Mouse (Mus musculus): ENCODE measurements around the gene Gpam. TPM values are rescaled to one million over a fixed set of nuclear protein-coding genes. Genes with fewer than 3 reads are reported as not detected.

Gpam gene
- total and polyA plus RNA-seq, 3 experiments: 8.8 to 12.5 (median 12.3) TPM

DNA sequence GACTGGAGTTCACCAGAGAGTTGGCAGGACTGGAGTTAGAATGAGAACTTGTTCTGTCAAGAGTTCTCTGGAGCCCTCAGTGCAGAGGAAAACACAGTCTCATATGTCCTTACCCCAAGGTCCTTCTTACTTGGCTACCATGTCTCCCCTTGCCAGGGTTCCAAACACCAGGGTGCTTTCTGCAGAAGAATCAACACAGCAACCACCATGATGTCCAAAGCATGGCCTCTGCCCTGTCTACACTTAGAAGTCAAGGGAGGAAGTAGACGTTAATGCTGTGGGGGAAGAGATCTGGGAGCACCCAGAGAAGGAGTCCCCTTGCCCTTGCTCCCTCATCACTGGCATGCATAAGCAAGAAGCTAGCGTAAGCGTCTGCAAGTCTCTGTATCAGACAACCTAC is 9.0 kb downstream of the Gpam start:
- Histone ChIP-seq H3K27ac (ENCODE audit: insufficient read depth, low read depth) (no peak overlapping the region), H3K79me2 (replicated peaks; ENCODE audit: control insufficient read depth, extremely low read depth, insufficient read depth, poor library complexity, severe bottlenecking) (no peaks in the 10 kb centered on the region), H3K36me3 (replicated peaks in 1 of 2; ENCODE audit: control insufficient read depth in 1 of 2, insufficient read depth in 1 of 2, low read length in 1 of 2) (no peaks in the 10 kb centered on the region), H3K4me2 (ENCODE audit: insufficient read depth, low read depth, poor library complexity, severe bottlenecking) (no peak overlapping the region), H3K9ac (ENCODE audit: insufficient read depth, low read depth) (no peak overlapping the region), H3K4me3 (replicated peaks in 1 of 3; ENCODE audit: low read depth in 2 of 3, low read length in 2 of 3, poor library complexity in 1 of 3) (no peak overlapping the region), H3K9me3 (replicated peaks; ENCODE audit: low read length) (no peaks in the 10 kb centered on the region), H3K27me3 (replicated peaks) (no peaks in the 10 kb centered on the region), H3K4me1 (ENCODE audit: control insufficient read depth in 1 of 2, insufficient read depth in 2 of 2) (no peaks in the 10 kb centered on the region)
- dilution Hi-C loops (cut with MboI; ENCODE audit: extremely low pct_ligation_motif_present, extremely low pct_unique_long_range_greater_than_20kb, low sequenced_read_pairs): no loop called here
- TF ChIP-seq MEF2A (IDR thresholded peaks at IDR 0.05; ENCODE audit: borderline replicate concordance, low read depth, low read length) (no peak), MAZ (IDR thresholded peaks at IDR 0.05; ENCODE audit: low read depth, low read length) (no peak), GABPA (IDR thresholded peaks at IDR 0.05; ENCODE audit: insufficient replicate concordance, low read depth, low read length) (no peak), TCF12 (IDR thresholded peaks at IDR 0.05; ENCODE audit: low read depth, low read length) (no peak), ZKSCAN1 (IDR thresholded peaks at IDR 0.05; ENCODE audit: borderline replicate concordance, low read depth, low read length) (no peak), CTCF (conservative IDR thresholded peaks at IDR 0.05 in 1 of 2, IDR thresholded peaks at IDR 0.05 in 1 of 2; ENCODE audit: low read depth in 2 of 2, low read length in 2 of 2) (no peak), ZMIZ1 (IDR thresholded peaks at IDR 0.05; ENCODE audit: low read depth, low read length) (no peak), KAT2A (IDR thresholded peaks at IDR 0.05; ENCODE audit: insufficient replicate concordance, low read length) (no peak), USF2 (conservative IDR thresholded peaks at IDR 0.05; ENCODE audit: low read depth, low read length) (no peak), EP300 (IDR thresholded peaks at IDR 0.05; ENCODE audit: low read length) (no peak), CHD1 (IDR thresholded peaks at IDR 0.05; ENCODE audit: low read depth, low read length) (no peak), POLR2AphosphoS2 (IDR thresholded peaks at IDR 0.05; ENCODE audit: low read depth, low read length) (no peak), ETS1 (conservative IDR thresholded peaks at IDR 0.05; ENCODE audit: low read depth, low read length) (no peak), MAX (IDR thresholded peaks at IDR 0.05; ENCODE audit: low read length) (no peak), ZC3H11A (IDR thresholded peaks at IDR 0.05; ENCODE audit: low read depth, low read length) (no peak), SMC3 (IDR thresholded peaks at IDR 0.05; ENCODE audit: low read depth, low read length) (no peak), POLR2A (IDR thresholded peaks at IDR 0.05; ENCODE audit: low read depth, low read length) (no peak), PAX5 (IDR thresholded peaks at IDR 0.05; ENCODE audit: low read length) (no peak), SIN3A (IDR thresholded peaks at IDR 0.05; ENCODE audit: low read length) (no peak)
- in situ Hi-C loops (cut with MboI; ENCODE audit: low pct_ligation_motif_present, low pct_unique_long_range_greater_than_20kb, low sequenced_read_pairs): no loop called here
- DNase-seq (ENCODE audit: extremely low read depth): no peak

DNA sequence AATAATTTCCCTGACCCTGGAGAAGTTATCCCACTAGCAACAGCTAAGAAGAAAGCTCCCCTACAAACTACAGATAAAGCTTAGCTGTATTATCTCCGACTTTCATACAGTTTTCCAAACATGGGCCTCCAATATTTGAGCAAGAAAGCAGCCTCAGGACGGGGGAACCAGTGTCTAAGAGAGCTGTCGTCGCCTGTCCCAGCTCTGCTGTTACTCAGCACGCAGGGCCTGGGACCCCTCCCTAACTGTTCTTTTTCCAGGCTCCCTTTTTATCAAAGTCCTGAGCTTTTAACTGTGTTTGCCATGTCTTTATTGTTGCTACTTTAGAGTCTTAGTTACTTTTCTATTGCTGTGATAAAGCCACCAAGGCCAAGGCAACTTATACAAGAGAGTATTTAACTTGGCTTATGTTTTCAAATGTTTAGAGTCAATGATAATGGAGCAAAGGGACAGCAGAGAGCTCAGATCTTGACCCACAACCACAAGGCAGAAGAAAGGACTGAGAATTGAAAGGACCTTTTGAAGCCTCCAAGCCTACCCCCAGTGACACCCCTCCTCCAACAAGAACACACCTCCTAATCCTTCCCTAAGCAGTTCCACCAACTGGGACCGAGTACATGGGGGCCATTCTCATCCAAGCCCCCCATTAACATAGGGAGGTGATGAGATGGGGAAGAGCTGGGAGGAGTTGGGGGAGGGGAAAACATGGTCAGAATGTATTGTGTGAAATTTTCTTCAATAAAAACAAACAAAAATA is 9.8 kb downstream of the Gpam start:
- no peaks in the 10 kb centered on the region for H3K4me1 ChIP-seq (ENCODE audit: control insufficient read depth in 1 of 2, insufficient read depth in 2 of 2)
- H3K79me2 ChIP-seq (replicated peaks; ENCODE audit: control insufficient read depth, extremely low read depth, insufficient read depth, poor library complexity, severe bottlenecking): no peaks in the 10 kb centered on the region
- no peak for TF ChIP-seq HCFC1 (IDR thresholded peaks at IDR 0.05; ENCODE audit: low read depth, low read length)
- TF ChIP-seq MYC (IDR thresholded peaks at IDR 0.05; ENCODE audit: low read depth, low read length): no peak
- TF ChIP-seq IRF4 (IDR thresholded peaks at IDR 0.05; ENCODE audit: low read depth, low read length): no peak
- no peak for TF ChIP-seq MAX (IDR thresholded peaks at IDR 0.05; ENCODE audit: low read length)
- no peak for TF ChIP-seq POLR2A (IDR thresholded peaks at IDR 0.05; ENCODE audit: low read depth, low read length)
- no peak for TF ChIP-seq CTCF (conservative IDR thresholded peaks at IDR 0.05 in 1 of 2, IDR thresholded peaks at IDR 0.05 in 1 of 2; ENCODE audit: low read depth in 2 of 2, low read length in 2 of 2)
- TF ChIP-seq TBP (conservative IDR thresholded peaks at IDR 0.05; ENCODE audit: low read depth, low read length): no peak
- TF ChIP-seq USF1 (IDR thresholded peaks at IDR 0.05; ENCODE audit: low read depth, low read length): no peak
- no peak for TF ChIP-seq TCF12 (IDR thresholded peaks at IDR 0.05; ENCODE audit: low read depth, low read length)
- TF ChIP-seq ZNF384 (IDR thresholded peaks at IDR 0.05; ENCODE audit: low read depth, low read length): no peak
- no peak for TF ChIP-seq CHD1 (IDR thresholded peaks at IDR 0.05; ENCODE audit: low read depth, low read length)
- TF ChIP-seq KAT2A (IDR thresholded peaks at IDR 0.05; ENCODE audit: insufficient replicate concordance, low read length): no peak
- no peak for TF ChIP-seq E2F4 (IDR thresholded peaks at IDR 0.05; ENCODE audit: insufficient replicate concordance, low read depth, low read length)
- no peak for TF ChIP-seq ETS1 (conservative IDR thresholded peaks at IDR 0.05; ENCODE audit: low read depth, low read length)
- no peak for TF ChIP-seq SMC3 (IDR thresholded peaks at IDR 0.05; ENCODE audit: low read depth, low read length)
- no peak for TF ChIP-seq CHD2 (IDR thresholded peaks at IDR 0.05; ENCODE audit: low read length)
- TF ChIP-seq MAZ (IDR thresholded peaks at IDR 0.05; ENCODE audit: low read depth, low read length): no peak
- TF ChIP-seq NELFE (IDR thresholded peaks at IDR 0.05; ENCODE audit: low read depth, low read length): no peak
- no peak for TF ChIP-seq ZKSCAN1 (IDR thresholded peaks at IDR 0.05; ENCODE audit: borderline replicate concordance, low read depth, low read length)
- TF ChIP-seq ZMIZ1 (IDR thresholded peaks at IDR 0.05; ENCODE audit: low read depth, low read length): no peak
- no peaks in the 10 kb centered on the region for H3K9me3 ChIP-seq (replicated peaks; ENCODE audit: low read length)
- no peaks in the 10 kb centered on the region for H3K36me3 ChIP-seq (replicated peaks in 1 of 2; ENCODE audit: control insufficient read depth in 1 of 2, insufficient read depth in 1 of 2, low read length in 1 of 2)
- H3K27ac ChIP-seq (ENCODE audit: insufficient read depth, low read depth): no peak overlapping the region
- no peak overlapping the region for H3K9ac ChIP-seq (ENCODE audit: insufficient read depth, low read depth)
- DNase-seq (ENCODE audit: extremely low read depth): no peak
- dilution Hi-C loops (cut with MboI; ENCODE audit: extremely low pct_ligation_motif_present, extremely low pct_unique_long_range_greater_than_20kb, low sequenced_read_pairs): no loop called here
- in situ Hi-C loops (cut with MboI; ENCODE audit: low pct_ligation_motif_present, low pct_unique_long_range_greater_than_20kb, low sequenced_read_pairs): no loop called here
- H3K27me3 ChIP-seq (replicated peaks): no peaks in the 10 kb centered on the region
- no peak overlapping the region for H3K4me3 ChIP-seq (replicated peaks in 1 of 3; ENCODE audit: low read depth in 2 of 3, low read length in 2 of 3, poor library complexity in 1 of 3)
- H3K4me2 ChIP-seq (ENCODE audit: insufficient read depth, low read depth, poor library complexity, severe bottlenecking): no peak overlapping the region
